Mouse (Mus musculus) adrenal gland, postnatal 4 days (tissue): Measurements from ENCODE around the gene Tspan3. TPM values are rescaled to one million over a fixed set of nuclear protein-coding genes. Genes with fewer than 3 reads are reported as not detected.

ENCODE experiments used
- DNase-seq, 2 experiments: peaks; one replicate each; pipeline ENCODE4 v3.0.0; 2021 to 2022; ENCODE audit warnings: low spot score in 2 of 2, mixed read lengths in 2 of 2
- total RNA-seq, 2 experiments: library from RNA; stranded (reverse); gene quantifications; 2 replicates each; pipeline ENCODE4 v1.2.3; 2021

The Tspan3 gene
- total RNA-seq, 2 experiments from 2014 or later = 164 to 171 TPM

GRCm38 (mm10) chr9:56159456-56159855, 5.8 kb downstream of the Tspan3 start:
- no peak for DNase-seq

DNA sequence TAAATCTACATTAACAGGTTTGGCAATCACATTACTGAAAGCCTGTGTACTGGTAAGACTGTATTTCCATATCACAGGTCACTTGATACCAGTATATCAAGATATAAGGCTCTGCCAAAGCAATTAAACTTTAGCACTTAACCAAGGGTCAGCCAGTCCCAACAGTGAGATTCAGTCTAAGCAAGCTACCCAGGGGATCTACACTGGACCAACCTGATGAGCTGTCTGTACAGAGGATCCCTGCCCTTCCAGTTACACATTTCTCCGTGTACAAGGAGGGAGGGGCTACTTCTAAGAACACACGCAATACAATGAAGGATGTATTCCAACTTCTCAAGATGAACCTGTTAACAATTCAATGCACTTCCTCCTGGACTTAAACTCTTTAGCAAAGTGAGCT, 7.2 kb downstream of the Tspan3 start:
- DNase-seq = no peak

- no peak for DNase-seq
Measured at GRCm38 (mm10) chr9:56154572-56154971, 10.7 kb downstream of the Tspan3 start.

DNA sequence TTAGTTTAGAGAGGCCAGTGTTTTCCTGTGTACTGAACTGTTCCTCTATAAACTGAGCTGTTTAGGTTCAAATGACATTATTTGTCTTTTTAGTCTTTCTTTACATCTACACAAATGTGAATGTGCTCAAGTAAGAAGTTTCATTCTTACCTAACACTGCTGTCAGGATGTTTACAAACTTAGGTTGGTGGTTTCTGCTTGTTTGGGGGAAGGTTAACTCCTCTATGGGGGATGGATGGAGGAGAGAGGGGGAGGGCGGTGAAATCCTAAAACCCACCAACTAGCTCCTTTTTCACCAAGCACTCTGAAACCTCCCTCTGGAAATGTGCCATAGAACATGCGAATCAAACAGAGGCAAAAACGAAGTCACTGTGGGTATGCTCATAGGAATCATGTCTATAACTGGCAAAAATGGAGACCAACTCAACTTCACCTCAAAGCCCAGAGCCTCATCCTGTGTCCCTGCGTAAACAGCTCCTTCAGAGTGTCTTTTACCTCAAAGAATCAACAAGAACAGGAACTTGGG, 12.7 kb downstream of the Tspan3 start:
- no peak for DNase-seq

DNA sequence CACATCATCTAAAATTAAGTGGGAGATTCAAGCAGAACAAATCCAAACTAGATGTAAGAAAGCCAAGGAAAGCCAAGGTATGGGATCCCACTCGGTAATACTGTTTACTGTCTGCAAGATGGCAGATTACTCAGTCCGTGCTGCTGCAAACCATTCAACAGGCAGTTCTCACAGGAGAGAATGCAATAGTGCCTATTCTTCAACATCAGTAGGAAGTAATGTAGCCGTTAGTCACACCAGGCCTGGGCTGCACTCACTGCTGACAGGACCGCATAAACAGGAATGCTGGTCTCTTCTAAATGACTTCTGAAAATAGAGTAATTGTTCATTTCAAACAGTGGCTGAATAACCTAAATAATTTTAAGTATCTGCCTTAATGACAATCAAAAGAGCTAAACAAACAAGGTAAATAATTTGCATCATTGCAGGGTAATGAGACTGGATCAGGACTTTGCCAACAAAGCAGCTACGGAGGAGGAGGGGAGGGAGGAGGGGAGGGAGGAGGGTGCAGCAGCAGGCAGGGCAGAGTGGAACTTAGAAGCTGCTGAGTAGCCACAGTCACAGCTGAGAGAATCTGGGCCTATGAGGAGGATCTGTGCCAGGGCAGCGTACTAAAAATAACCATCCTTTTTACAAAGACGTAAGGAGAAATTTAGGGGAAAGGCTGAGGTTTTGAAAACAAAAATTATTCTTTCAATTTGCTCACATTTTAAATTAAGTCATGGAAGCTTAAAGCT, 13.4 kb downstream of the Tspan3 start:
- DNase-seq = no peak

- DNase-seq = no peak
Measured at GRCm38 (mm10) chr9:56146326-56146923, 18.9 kb downstream of the Tspan3 start.

GRCm38 (mm10) chr9:56144366-56145003, 20.8 kb downstream of the Tspan3 start:
- DNase-seq = no peak

- no peak for DNase-seq
Measured at GRCm38 (mm10) chr9:56141776-56142175, 23.5 kb downstream of the Tspan3 start.

- DNase-seq = no peak
Measured at GRCm38 (mm10) chr9:56135590-56136197, 29.6 kb downstream of the Tspan3 start.

DNA sequence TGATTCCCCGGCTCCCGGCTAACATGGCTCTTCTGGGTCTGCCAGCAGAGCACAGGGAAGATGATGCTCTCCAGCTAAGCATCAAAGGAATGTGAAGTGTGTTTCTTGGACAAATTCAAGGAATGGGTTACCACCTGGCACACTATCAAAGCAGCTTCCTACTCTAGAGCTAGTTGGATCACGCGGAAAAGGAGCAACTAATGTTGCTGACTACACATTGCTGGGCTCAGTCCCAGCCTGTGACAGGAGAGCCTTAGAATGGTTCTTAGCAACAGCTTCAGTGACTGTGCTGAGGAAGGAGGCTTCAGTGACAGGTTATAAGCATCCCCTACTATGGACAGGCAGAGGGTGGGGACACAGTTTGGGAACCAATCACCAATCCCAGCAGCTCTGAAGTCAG, 30.7 kb downstream of the Tspan3 start:
- DNase-seq = no peak

GRCm38 (mm10) chr9:56133970-56134369, 31.3 kb downstream of the Tspan3 start:
- DNase-seq = no peak

DNA sequence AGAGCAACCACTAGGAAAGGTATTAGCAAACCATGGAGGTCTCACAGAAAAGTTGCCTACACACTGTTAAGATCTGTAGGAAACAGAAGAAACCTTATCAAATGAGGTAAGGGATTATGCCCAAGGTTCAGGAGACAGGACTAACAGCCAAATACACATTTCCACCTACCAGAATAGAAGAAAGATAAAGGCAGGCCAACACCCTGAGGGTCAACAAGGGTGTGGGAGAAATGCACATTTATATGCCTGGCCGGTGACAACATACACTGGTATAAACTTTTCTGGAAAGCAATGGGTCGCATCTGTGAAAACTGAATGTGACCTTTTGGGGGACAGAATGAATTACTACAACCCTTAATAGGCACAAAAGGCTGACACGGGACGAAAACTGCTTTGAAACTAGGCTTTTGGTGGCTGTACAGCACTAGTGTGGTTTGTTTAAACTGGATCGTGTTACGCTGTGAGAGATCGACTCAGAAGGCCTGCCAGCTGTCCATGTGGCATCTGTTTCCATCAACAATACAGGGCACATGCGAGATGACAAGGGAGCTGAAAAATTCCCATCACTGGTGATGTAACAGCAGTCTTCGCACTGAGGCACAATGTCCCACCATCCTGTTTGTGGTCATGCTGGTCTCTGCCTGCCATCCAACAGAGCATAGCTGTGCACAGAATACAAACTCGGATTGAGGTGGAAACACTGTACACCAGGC, 33.3 kb downstream of the Tspan3 start:
- no peak for DNase-seq

DNA sequence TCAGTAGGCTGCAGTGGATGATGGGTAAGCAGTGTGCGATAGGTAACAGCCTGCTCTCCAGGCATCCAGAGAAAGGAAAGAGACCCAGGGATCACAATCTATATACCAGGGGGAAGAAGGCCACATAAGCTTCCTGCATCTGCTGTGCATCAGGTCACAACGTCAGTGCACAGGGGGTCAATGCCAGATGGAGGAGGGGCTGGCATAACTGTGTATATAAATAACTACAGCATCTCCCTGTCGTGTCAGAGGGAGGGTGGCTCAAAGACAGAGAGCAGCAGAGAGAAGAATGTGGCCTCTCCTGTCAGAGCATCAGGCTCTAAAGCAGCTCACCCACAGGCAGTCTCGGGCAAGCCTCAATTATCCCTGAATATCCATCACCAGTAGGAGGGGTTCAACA, 34.7 kb downstream of the Tspan3 start:
- DNase-seq = no peak

DNA sequence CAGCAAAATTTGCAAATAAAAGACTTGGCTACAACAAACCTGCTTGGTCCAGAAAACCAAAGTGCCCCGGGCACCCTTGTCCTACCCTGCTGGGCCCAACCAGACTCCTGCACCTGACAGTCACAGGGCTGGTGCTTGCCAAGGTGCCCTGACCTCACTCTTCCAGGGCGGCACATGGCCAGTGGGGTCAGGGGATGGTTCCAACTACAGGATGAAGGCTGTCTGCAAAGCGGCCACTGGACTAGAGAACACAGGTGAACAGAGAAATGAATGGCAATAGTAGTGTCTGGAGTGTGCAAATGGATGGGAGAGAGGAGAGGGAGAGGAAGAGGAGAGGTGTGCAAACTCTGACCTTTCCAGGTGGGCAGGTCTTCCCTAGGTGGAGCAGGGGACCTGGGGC, 35.3 kb downstream of the Tspan3 start:
- DNase-seq = no peak

GRCm38 (mm10) chr9:56128331-56128730, 36.9 kb downstream of the Tspan3 start:
- DNase-seq = no peak

GRCm38 (mm10) chr9:56126453-56127173, 38.7 kb downstream of the Tspan3 start:
- DNase-seq = no peak

DNA sequence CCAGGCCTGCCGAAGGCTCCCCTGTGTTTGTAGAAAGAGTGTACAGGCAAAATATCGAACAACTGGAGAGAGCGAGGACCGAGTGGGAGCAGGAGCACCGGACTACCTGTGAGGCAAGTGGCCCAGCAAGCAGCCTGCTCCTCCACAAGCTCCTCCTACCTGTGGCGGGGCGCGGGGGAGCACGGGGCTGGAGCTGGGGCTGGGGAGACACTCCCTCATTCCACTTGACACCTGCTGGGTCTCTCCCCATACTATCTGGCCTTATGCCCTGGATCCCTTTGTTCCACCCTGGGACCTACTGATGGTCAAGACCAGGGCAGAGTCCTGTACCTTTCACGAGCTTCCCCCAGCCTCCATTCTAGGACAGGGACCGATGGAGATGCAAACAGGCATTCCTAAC, 40.7 kb downstream of the Tspan3 start:
- no peak for DNase-seq

- DNase-seq = no peak
Measured at GRCm38 (mm10) chr9:56123613-56124012, 41.7 kb downstream of the Tspan3 start.

DNA sequence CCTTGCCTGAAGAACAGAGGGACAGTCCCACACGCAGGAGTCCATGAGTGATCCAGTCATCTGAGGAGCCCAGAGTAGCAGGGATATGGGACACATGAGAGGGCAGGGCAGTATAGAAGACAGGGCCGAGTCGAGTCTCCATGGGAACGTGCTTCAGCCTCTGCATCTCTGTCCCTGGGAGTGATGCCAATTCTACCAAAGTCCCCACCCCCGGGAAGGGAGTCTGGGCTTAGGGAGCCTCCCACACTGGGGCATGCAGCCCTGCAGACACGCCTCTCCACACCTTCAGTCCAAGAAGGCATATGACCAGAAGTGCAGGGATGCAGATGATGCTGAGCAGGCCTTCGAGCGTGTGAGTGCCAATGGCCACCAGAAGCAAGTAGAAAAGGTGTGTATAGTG, 42.3 kb downstream of the Tspan3 start:
- DNase-seq = no peak

GRCm38 (mm10) chr9:56121097-56121496, 44.2 kb downstream of the Tspan3 start:
- DNase-seq = no peak

DNA sequence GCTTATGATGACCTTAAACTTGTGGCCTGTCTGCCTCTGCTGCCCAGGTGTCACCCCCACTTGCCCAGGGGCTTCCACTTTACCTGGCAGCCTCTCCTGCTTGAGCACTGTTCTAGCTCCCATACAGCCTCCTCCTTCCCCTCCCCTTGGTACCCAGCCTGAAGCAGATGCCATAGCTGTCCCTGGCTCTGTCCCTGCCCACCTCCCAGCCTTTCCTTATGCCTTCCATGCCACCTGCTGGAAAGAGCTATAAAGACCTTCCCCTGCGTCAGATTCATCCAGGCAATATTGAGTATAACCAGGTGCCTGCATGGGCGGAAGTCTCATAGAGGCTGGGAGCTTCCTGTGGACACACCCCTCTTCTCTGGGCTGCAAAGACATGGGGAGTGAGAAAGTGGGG, 45.6 kb downstream of the Tspan3 start:
- no peak for DNase-seq
